Mouse (Mus musculus): ENCODE measurements around the gene Atg5. TPM values are rescaled to one million over a fixed set of nuclear protein-coding genes. Genes with fewer than 3 reads are reported as not detected.

Gene Atg5
- polyA plus RNA-seq, 1 experiment, result 12.7 TPM

GRCm38 (mm10) chr10:44385227-44385626 is 117.1 kb downstream of the Atg5 start:
- H3K4me3 ChIP-seq, result no peak overlapping the region
- no peaks in the 10 kb centered on the region for H3K36me3 ChIP-seq (ENCODE audit: control insufficient read depth, insufficient read depth)
- TF ChIP-seq TCF12 (IDR thresholded peaks at IDR 0.05; ENCODE audit: insufficient read depth, poor library complexity, severe bottlenecking), result no peak
- no peak for TF ChIP-seq TCF3 (IDR thresholded peaks at IDR 0.05; ENCODE audit: insufficient read length, low read depth)
- no peak for TF ChIP-seq POLR2A (IDR thresholded peaks at IDR 0.05; ENCODE audit: insufficient read length, low read depth)
- no peak for TF ChIP-seq CEBPB (IDR thresholded peaks at IDR 0.05; ENCODE audit: insufficient read depth, poor library complexity, severe bottlenecking)
- TF ChIP-seq USF1 (IDR thresholded peaks at IDR 0.05; ENCODE audit: low read depth), result no peak
- TF ChIP-seq MYOD1 (IDR thresholded peaks at IDR 0.05; ENCODE audit: control insufficient read depth in 1 of 3, insufficient read length in 2 of 3, low read depth in 2 of 3), result no peak
- TF ChIP-seq MAX (IDR thresholded peaks at IDR 0.05; ENCODE audit: low read depth), result no peak
- no peak for TF ChIP-seq REST (IDR thresholded peaks at IDR 0.05; ENCODE audit: insufficient read depth, insufficient read length)
- no peak overlapping the region for H3ac ChIP-seq (ENCODE audit: control insufficient read depth, insufficient read length)
- no peaks in the 10 kb centered on the region for H3K27me3 ChIP-seq (ENCODE audit: control insufficient read depth, insufficient read depth, insufficient read length)
- no peak overlapping the region for H3K4me2 ChIP-seq (ENCODE audit: low read depth)
- H3K79me2 ChIP-seq (ENCODE audit: control insufficient read depth, insufficient read depth), result no peaks in the 10 kb centered on the region

GRCm38 (mm10) chr10:44388706-44389233 is 120.6 kb downstream of the Atg5 start:
- no peak overlapping the region for H3K4me3 ChIP-seq
- no peak overlapping the region for H3ac ChIP-seq (ENCODE audit: control insufficient read depth, insufficient read length)
- H3K79me2 ChIP-seq (ENCODE audit: control insufficient read depth, insufficient read depth), result no peaks in the 10 kb centered on the region
- no peaks in the 10 kb centered on the region for H3K36me3 ChIP-seq (ENCODE audit: control insufficient read depth, insufficient read depth)
- TF ChIP-seq CEBPB (IDR thresholded peaks at IDR 0.05; ENCODE audit: insufficient read depth, poor library complexity, severe bottlenecking) (no peak), E2F4 (IDR thresholded peaks at IDR 0.05; ENCODE audit: insufficient read depth) (no peak), USF1 (IDR thresholded peaks at IDR 0.05; ENCODE audit: low read depth) (no peak), REST (IDR thresholded peaks at IDR 0.05; ENCODE audit: insufficient read depth, insufficient read length) (no peak), POLR2AphosphoS2 (IDR thresholded peaks at IDR 0.05; ENCODE audit: insufficient read length, low read depth) (no peak), POLR2A (IDR thresholded peaks at IDR 0.05; ENCODE audit: insufficient read length, low read depth) (no peak), MYOG (IDR thresholded peaks at IDR 0.05; ENCODE audit: control insufficient read depth in 1 of 3, insufficient read depth in 1 of 3, insufficient read length in 2 of 3, low read depth in 2 of 3) (no peak), TCF3 (IDR thresholded peaks at IDR 0.05; ENCODE audit: insufficient read length, low read depth) (no peak), TCF12 (IDR thresholded peaks at IDR 0.05; ENCODE audit: insufficient read depth, poor library complexity, severe bottlenecking) (no peak), MYOD1 (IDR thresholded peaks at IDR 0.05; ENCODE audit: control insufficient read depth in 1 of 3, insufficient read length in 2 of 3, low read depth in 2 of 3) (no peak), MAX (IDR thresholded peaks at IDR 0.05; ENCODE audit: low read depth) (no peak)
- H3K4me2 ChIP-seq (ENCODE audit: low read depth), result no peak overlapping the region
- H3K27me3 ChIP-seq (ENCODE audit: control insufficient read depth, insufficient read depth, insufficient read length), result no peaks in the 10 kb centered on the region

DNA sequence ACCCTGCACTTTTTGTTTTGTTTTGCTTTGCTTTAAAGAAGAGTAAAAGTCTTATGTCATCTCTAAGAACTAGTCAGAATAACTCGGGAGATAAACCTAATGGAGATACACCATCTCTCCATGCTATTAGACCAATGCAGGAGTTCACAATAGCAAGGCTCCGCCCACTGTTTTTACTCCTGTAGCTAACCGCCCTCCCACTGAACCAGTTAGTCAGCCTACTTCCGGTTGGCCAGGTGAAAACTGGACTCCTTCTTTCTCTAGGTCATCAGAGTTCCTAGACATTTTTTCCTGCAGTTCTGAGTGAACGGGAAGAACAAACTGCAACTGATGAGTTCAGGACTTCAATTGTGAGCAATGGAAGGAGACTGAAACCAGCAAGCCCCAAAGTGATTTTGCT is 122.1 kb downstream of the Atg5 start:
- Histone ChIP-seq H3ac (ENCODE audit: control insufficient read depth, insufficient read length) (no peak overlapping the region), H3K4me2 (ENCODE audit: low read depth) (no peak overlapping the region), H3K36me3 (ENCODE audit: control insufficient read depth, insufficient read depth) (no peaks in the 10 kb centered on the region), H3K27me3 (ENCODE audit: control insufficient read depth, insufficient read depth, insufficient read length) (no peaks in the 10 kb centered on the region), H3K79me2 (ENCODE audit: control insufficient read depth, insufficient read depth) (no peaks in the 10 kb centered on the region), H3K4me3 (no peak overlapping the region)
- TF ChIP-seq MYOG (IDR thresholded peaks at IDR 0.05; ENCODE audit: control insufficient read depth in 1 of 3, insufficient read depth in 1 of 3, insufficient read length in 2 of 3, low read depth in 2 of 3) (no peak), POLR2AphosphoS2 (IDR thresholded peaks at IDR 0.05; ENCODE audit: insufficient read length, low read depth) (no peak), POLR2A (IDR thresholded peaks at IDR 0.05; ENCODE audit: insufficient read length, low read depth) (no peak), E2F4 (IDR thresholded peaks at IDR 0.05; ENCODE audit: insufficient read depth) (no peak)

GRCm38 (mm10) chr10:44391509-44392290 is 123.5 kb downstream of the Atg5 start:
- no peak overlapping the region for H3K4me3 ChIP-seq
- no peak overlapping the region for H3K4me2 ChIP-seq (ENCODE audit: low read depth)
- no peaks in the 10 kb centered on the region for H3K36me3 ChIP-seq (ENCODE audit: control insufficient read depth, insufficient read depth)
- no peaks in the 10 kb centered on the region for H3K79me2 ChIP-seq (ENCODE audit: control insufficient read depth, insufficient read depth)
- TF ChIP-seq USF1 (IDR thresholded peaks at IDR 0.05; ENCODE audit: low read depth), result no peak
- no peak for TF ChIP-seq TCF12 (IDR thresholded peaks at IDR 0.05; ENCODE audit: insufficient read depth, poor library complexity, severe bottlenecking)
- no peak for TF ChIP-seq CEBPB (IDR thresholded peaks at IDR 0.05; ENCODE audit: insufficient read depth, poor library complexity, severe bottlenecking)
- no peak for TF ChIP-seq REST (IDR thresholded peaks at IDR 0.05; ENCODE audit: insufficient read depth, insufficient read length)
- TF ChIP-seq MYOD1 (IDR thresholded peaks at IDR 0.05; ENCODE audit: control insufficient read depth in 1 of 3, insufficient read length in 2 of 3, low read depth in 2 of 3), result no peak
- TF ChIP-seq MAX (IDR thresholded peaks at IDR 0.05; ENCODE audit: low read depth), result no peak
- no peak for TF ChIP-seq MYOG (IDR thresholded peaks at IDR 0.05; ENCODE audit: control insufficient read depth in 1 of 3, insufficient read depth in 1 of 3, insufficient read length in 2 of 3, low read depth in 2 of 3)
- no peak overlapping the region for H3ac ChIP-seq (ENCODE audit: control insufficient read depth, insufficient read length)
- no peaks in the 10 kb centered on the region for H3K27me3 ChIP-seq (ENCODE audit: control insufficient read depth, insufficient read depth, insufficient read length)

DNA sequence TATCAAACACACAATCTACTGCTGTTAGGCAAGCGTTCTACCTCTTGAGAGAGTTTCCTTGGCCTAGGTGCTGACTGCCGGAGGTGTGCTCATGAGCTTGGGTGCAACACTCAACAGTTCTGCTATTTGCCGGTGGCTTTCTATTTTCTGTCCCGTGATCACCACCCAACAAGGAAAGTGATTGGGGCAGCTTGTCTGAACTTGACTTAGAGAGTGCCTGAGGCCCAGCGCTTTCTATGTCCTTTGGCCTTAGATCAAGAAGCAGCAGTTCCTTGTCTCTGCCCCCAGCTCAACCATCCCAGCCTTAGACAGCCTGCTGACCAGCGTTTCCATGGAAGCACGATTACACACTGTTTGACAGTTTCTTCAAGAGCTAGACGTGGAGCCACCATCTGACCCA is 124.7 kb downstream of the Atg5 start:
- no peaks in the 10 kb centered on the region for H3K79me2 ChIP-seq (ENCODE audit: control insufficient read depth, insufficient read depth)
- TF ChIP-seq SRF (IDR thresholded peaks at IDR 0.05; ENCODE audit: control insufficient read depth, insufficient read length, low read depth) (no peak), TCF12 (IDR thresholded peaks at IDR 0.05; ENCODE audit: insufficient read depth, poor library complexity, severe bottlenecking) (no peak), POLR2A (IDR thresholded peaks at IDR 0.05; ENCODE audit: insufficient read length, low read depth) (no peak), MYOG (IDR thresholded peaks at IDR 0.05; ENCODE audit: control insufficient read depth in 1 of 3, insufficient read depth in 1 of 3, insufficient read length in 2 of 3, low read depth in 2 of 3) (no peak), MYOD1 (IDR thresholded peaks at IDR 0.05; ENCODE audit: control insufficient read depth in 1 of 3, insufficient read length in 2 of 3, low read depth in 2 of 3) (no peak), REST (IDR thresholded peaks at IDR 0.05; ENCODE audit: insufficient read depth, insufficient read length) (no peak)

More for the DNA sequence above, 124.7 kb downstream of the Atg5 start:
- Histone ChIP-seq H3ac (ENCODE audit: control insufficient read depth, insufficient read length) (no peak overlapping the region), H3K27me3 (ENCODE audit: control insufficient read depth, insufficient read depth, insufficient read length) (no peaks in the 10 kb centered on the region), H3K4me3 (no peak overlapping the region), H3K36me3 (ENCODE audit: control insufficient read depth, insufficient read depth) (no peaks in the 10 kb centered on the region), H3K4me2 (ENCODE audit: low read depth) (no peak overlapping the region)

All from myocyte (in vitro differentiated cells).